Mouse (Mus musculus) G1E (cell line): ENCODE measurements at regions not wholly inside any gene's neighbourhood (a gene's known extent, or its start where the extent isn't known, plus 50 kb on each side); places are given as distances from the start of the nearest gene placed in this dataset.

Experiments
- CTCF ChIP-seq: IDR thresholded peaks from 2 replicates; pipeline ENCODE4 v1.5.1; 2012; ENCODE audit warnings: low read depth, low read length, inconsistent platforms, mixed read lengths
- GATA1 ChIP-seq: IDR thresholded peaks from 2 replicates; pipeline ENCODE4 v1.6.1; 2012; ENCODE audit warnings: borderline replicate concordance, low read length, inconsistent platforms, mixed read lengths
- POLR2AphosphoS5 ChIP-seq: IDR thresholded peaks from 2 replicates; pipeline ENCODE4 v1.6.1; 2012; ENCODE audit warnings: low read depth, low read length, inconsistent platforms; ENCODE audit not compliant: insufficient replicate concordance

- TF ChIP-seq CTCF (no peak), GATA1 (no peak), POLR2AphosphoS5 (no peak)
These were observed 248.1 kb upstream of the Rack1 start for GRCm38 (mm10) chr11:48552006-48552405.
